Mouse (Mus musculus) C2C12 (cell line): Measurements from ENCODE around the gene Armc2.

Experiments used
- CEBPB ChIP-seq: IDR thresholded peaks from one replicate; pipeline ENCODE4 v1.6.1; 2011; ENCODE audit warnings: low read depth, mild to moderate bottlenecking, control low read depth, moderate library complexity
- CTCF ChIP-seq: IDR thresholded peaks from one replicate; pipeline ENCODE4 v1.5.1; 2011; ENCODE audit not compliant: control insufficient read depth, insufficient read depth, insufficient read length
- MAX ChIP-seq: IDR thresholded peaks from one replicate; pipeline ENCODE4 v1.6.1; 2011; ENCODE audit warnings: mild to moderate bottlenecking, control low read depth
- MYOG ChIP-seq: IDR thresholded peaks from one replicate; pipeline ENCODE4 v1.6.1; 2011; ENCODE audit not compliant: control insufficient read depth, insufficient read length; ENCODE audit errors: extremely low read depth
- USF1 ChIP-seq: IDR thresholded peaks from one replicate; pipeline ENCODE4 v1.6.1; 2011; ENCODE audit warnings: low read depth, mild to moderate bottlenecking, control low read depth, moderate library complexity

GRCm38 (mm10) chr10:42038571-42038970 lies 20.3 kb upstream of the Armc2 start:
- TF ChIP-seq MYOG (no peak), CTCF (no peak), MAX (no peak), USF1 (no peak), CEBPB (no peak)
